Mouse (Mus musculus): Measurements from ENCODE around the gene Zfp971.
"Not testable (repeated sequence)": the region's sequence is repeated elsewhere in the genome, so short reads cannot be mapped to it uniquely, and the experiment has no call there.

GRCm38 (mm10) chr2:178027601-178028000 lies 4.5 kb downstream of the Zfp971 start:
- not testable (repeated sequence) for TF ChIP-seq CTCF (IDR thresholded peaks at IDR 0.05; ENCODE audit: low read depth, low read length); POLR2A (IDR thresholded peaks at IDR 0.05; ENCODE audit: borderline replicate concordance, low read depth, low read length)

All from bone marrow macrophage, adult 2 months (primary cell).